Mouse (Mus musculus) MEL (cell line): ENCODE results near the gene Fasn. TPM values are rescaled to one million over a fixed set of nuclear protein-coding genes. Genes with fewer than 3 reads are reported as not detected.
"Not testable (repeated sequence)": the region's sequence is repeated elsewhere in the genome, so short reads cannot be mapped to it uniquely, and the experiment has no call there.

ENCODE experiments used
- DNase-seq: peaks from one replicate; pipeline ENCODE4 v3.0.0; 2011; ENCODE audit warnings: low read depth, low spot score
- H3K27ac ChIP-seq: 2 replicates; pipeline ENCODE4 v1.5.1; 2012; ENCODE audit warnings: low read depth, mild to moderate bottlenecking, control low read depth, low read length, moderate library complexity; ENCODE audit not compliant: control insufficient read depth
- H3K27me3 ChIP-seq, 2 experiments: fragments of 150-350 bp in 1 of 2; sonication (generic) in 1 of 2; 2 replicates each; pipeline ENCODE4 v1.6.1; 2012; ENCODE audit warnings: low read length in 2 of 2, mild to moderate bottlenecking in 2 of 2, improper control_type of control experiment in 1 of 2, moderate library complexity in 1 of 2; ENCODE audit not compliant: insufficient read depth in 2 of 2, control insufficient read depth in 1 of 2
- H3K36me3 ChIP-seq, 2 experiments: 2 replicates each; pipeline ENCODE4 v1.6.1; 2012 to 2014; ENCODE audit warnings: low read length in 2 of 2, improper control_type of control experiment in 1 of 2, inconsistent platforms in 1 of 2, mild to moderate bottlenecking in 1 of 2; ENCODE audit not compliant: insufficient read depth in 2 of 2, control insufficient read depth in 1 of 2
- H3K4me1 ChIP-seq, 2 experiments: fragments of 150-350 bp in 1 of 2; sonication (generic) in 1 of 2; 2 replicates each; pipeline ENCODE4 v1.6.1; 2012; ENCODE audit warnings: low read length in 2 of 2, improper control_type of control experiment in 1 of 2, mild to moderate bottlenecking in 1 of 2; ENCODE audit not compliant: insufficient read depth in 2 of 2, control insufficient read depth in 1 of 2
- H3K4me3 ChIP-seq, 2 experiments: fragments of 150-350 bp in 1 of 2; sonication (generic) in 1 of 2; 2 replicates each; pipeline ENCODE4 v1.5.1; 2012; ENCODE audit warnings: low read depth in 2 of 2, low read length in 2 of 2, mild to moderate bottlenecking in 2 of 2, moderate library complexity in 2 of 2, control low read depth in 1 of 2, improper control_type of control experiment in 1 of 2; ENCODE audit not compliant: control insufficient read depth in 1 of 2, insufficient read depth in 1 of 2
- H3K79me2 ChIP-seq: 2 replicates; pipeline ENCODE4 v1.6.1; 2012; ENCODE audit warnings: mild to moderate bottlenecking, low read length, moderate library complexity; ENCODE audit not compliant: control insufficient read depth, poor library complexity, insufficient read depth
- H3K9ac ChIP-seq: 2 replicates; pipeline ENCODE4 v1.6.1; 2012; ENCODE audit warnings: low read depth, mild to moderate bottlenecking, control low read depth, low read length, moderate library complexity; ENCODE audit not compliant: control insufficient read depth, poor library complexity, severe bottlenecking
- H3K9me3 ChIP-seq: fragments of 150-350 bp; sonication (generic); replicated peaks from 2 replicates; pipeline ENCODE4 v1.6.1; 2012; ENCODE audit warnings: mild to moderate bottlenecking, low read length, improper control_type of control experiment, moderate library complexity; ENCODE audit not compliant: insufficient read depth
- BHLHE40 ChIP-seq: IDR thresholded peaks from 2 replicates; pipeline ENCODE4 v1.6.1; 2012; ENCODE audit warnings: low read depth, mild to moderate bottlenecking, inconsistent platforms, low read length, improper control_type of control experiment, borderline replicate concordance
- CHD1 ChIP-seq: IDR thresholded peaks from 2 replicates; pipeline ENCODE4 v1.6.1; 2012; ENCODE audit warnings: low read depth, mild to moderate bottlenecking, inconsistent platforms, low read length, improper control_type of control experiment
- CHD2 ChIP-seq: IDR thresholded peaks from 2 replicates; pipeline ENCODE4 v1.6.1; 2011; ENCODE audit warnings: low read length, improper control_type of control experiment
- CTCF ChIP-seq, 3 experiments: IDR thresholded peaks in 2 of 3; conservative IDR thresholded peaks in 1 of 3; 2 replicates each; pipeline ENCODE4 v1.5.1; 2011 to 2012; ENCODE audit warnings: low read length in 3 of 3, low read depth in 2 of 3, mild to moderate bottlenecking in 2 of 3, improper control_type of control experiment in 1 of 3, inconsistent platforms in 1 of 3, mixed read lengths in 1 of 3, moderate library complexity in 1 of 3; ENCODE audit not compliant: control insufficient read depth in 1 of 3, insufficient read depth in 1 of 3, poor library complexity in 1 of 3, severe bottlenecking in 1 of 3
- GATA1 ChIP-seq: IDR thresholded peaks from 2 replicates; pipeline ENCODE4 v1.6.1; 2011; ENCODE audit warnings: low read depth, low read length, improper control_type of control experiment
- JUND ChIP-seq: IDR thresholded peaks from 2 replicates; pipeline ENCODE4 v1.6.1; 2011; ENCODE audit warnings: low read depth, mild to moderate bottlenecking, improper control_type of control experiment, low read length
- KAT2A ChIP-seq: conservative IDR thresholded peaks from 2 replicates; pipeline ENCODE4 v1.6.1; 2012; ENCODE audit warnings: low read depth, low read length, improper control_type of control experiment, inconsistent platforms
- MEF2A ChIP-seq: IDR thresholded peaks from 2 replicates; pipeline ENCODE4 v1.6.1; 2014; ENCODE audit warnings: low read depth, mild to moderate bottlenecking, inconsistent platforms, low read length, improper control_type of control experiment; ENCODE audit not compliant: poor library complexity, insufficient replicate concordance, severe bottlenecking; ENCODE audit errors: extremely low read depth
- MYB ChIP-seq: IDR thresholded peaks from 2 replicates; pipeline ENCODE4 v1.6.1; 2011; ENCODE audit warnings: mild to moderate bottlenecking, low read depth, low read length, improper control_type of control experiment
- POLR2AphosphoS5 ChIP-seq: IDR thresholded peaks from 2 replicates; pipeline ENCODE4 v1.6.1; 2012; ENCODE audit warnings: low read depth, borderline replicate concordance, mild to moderate bottlenecking, inconsistent platforms, low read length, moderate library complexity, mixed read lengths
- SMC3 ChIP-seq: IDR thresholded peaks from 2 replicates; pipeline ENCODE4 v1.6.1; 2011; ENCODE audit warnings: low read depth, low read length, improper control_type of control experiment
- TAL1 ChIP-seq: IDR thresholded peaks from 2 replicates; pipeline ENCODE4 v1.6.1; 2012; ENCODE audit warnings: mild to moderate bottlenecking, inconsistent platforms, low read length, moderate library complexity, mixed read lengths
- TCF12 ChIP-seq: IDR thresholded peaks from 2 replicates; pipeline ENCODE4 v1.6.1; 2014; ENCODE audit warnings: low read depth, mild to moderate bottlenecking, inconsistent platforms, low read length, improper control_type of control experiment, moderate library complexity
- USF1 ChIP-seq: IDR thresholded peaks from 2 replicates; pipeline ENCODE4 v1.6.1; 2014; ENCODE audit warnings: low read depth, mild to moderate bottlenecking, inconsistent platforms, low read length, improper control_type of control experiment, moderate library complexity
- ZKSCAN1 ChIP-seq: IDR thresholded peaks from 2 replicates; pipeline ENCODE4 v1.6.1; 2012; ENCODE audit warnings: low read depth, mild to moderate bottlenecking, inconsistent platforms, low read length, improper control_type of control experiment, moderate library complexity
- ZNF384 ChIP-seq: IDR thresholded peaks from 2 replicates; pipeline ENCODE4 v1.6.1; 2012; ENCODE audit warnings: low read depth, mild to moderate bottlenecking, inconsistent platforms, low read length, improper control_type of control experiment
- polyA plus RNA-seq, 2 experiments: library from polyadenylated mRNA; stranded (reverse) in 1 of 2; unstranded in 1 of 2; fragments of >175 nt in 1 of 2; fragments of >200 nt in 1 of 2; gene quantifications; 2 replicates each; pipeline versions ENCODE4 v1.2.1 to v1.2.4; 2012; ENCODE audit warnings: low replicate concordance in 2 of 2, low read depth in 1 of 2; ENCODE audit not compliant: insufficient read length in 2 of 2, insufficient read depth in 1 of 2, missing spikeins in 1 of 2
- total RNA-seq: library from RNA; depleted of rRNA; stranded (reverse); fragments of 300-350 nt; gene quantifications from 2 replicates; pipeline ENCODE4 v1.2.3, GENCODE M21; 2012

Gene Fasn
- total and polyA plus RNA-seq, 3 experiments: 256 to 342 (median 313) TPM

DNA sequence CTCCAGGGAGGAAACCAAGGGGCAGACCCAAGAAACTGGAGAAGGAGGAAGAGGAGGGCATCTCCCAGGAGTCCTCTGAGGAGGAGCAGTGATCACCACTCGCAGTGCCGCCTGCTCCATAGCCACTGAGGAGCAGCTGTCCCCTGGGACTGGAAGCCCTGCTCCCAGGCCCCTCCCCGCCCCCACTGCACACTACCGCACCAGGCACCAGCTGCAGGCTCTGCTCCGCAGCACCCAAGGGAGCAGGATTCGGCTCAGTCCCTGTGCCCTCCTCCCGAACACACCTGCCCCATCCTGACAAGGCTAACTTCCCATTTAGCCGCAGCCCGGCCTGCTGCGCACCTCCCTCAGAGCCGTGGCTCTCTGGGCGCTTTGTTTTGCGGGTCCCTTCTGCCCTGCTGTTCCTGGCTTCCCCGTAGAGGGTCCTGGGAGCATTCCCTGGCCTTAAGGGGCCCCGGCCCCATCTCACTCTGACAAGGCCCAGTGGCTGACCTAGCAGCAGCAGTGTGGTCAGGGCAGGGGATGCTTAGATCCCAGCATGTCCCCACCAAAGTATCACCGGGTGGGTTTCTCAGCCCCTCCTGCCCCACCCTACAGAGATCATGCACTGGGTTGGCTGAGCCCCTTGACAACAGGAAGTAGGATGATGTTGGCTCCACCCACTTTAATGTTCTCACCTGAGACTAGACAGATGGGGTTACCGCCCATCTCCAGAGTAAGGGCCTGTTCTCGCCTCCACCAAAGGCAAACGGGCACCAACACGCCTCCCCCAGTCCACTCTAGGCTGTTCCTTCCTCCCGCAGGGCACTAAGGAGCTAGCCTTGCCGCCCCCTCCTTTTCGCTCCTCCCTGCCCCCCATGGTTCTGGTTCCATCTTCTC lies 61.0 kb downstream of the Fasn start:
- H3K4me1 ChIP-seq, H3K27ac ChIP-seq, DNase-seq, H3K36me3 ChIP-seq, H3K9ac ChIP-seq, H3K9me3 ChIP-seq, H3K79me2 ChIP-seq, H3K4me3 ChIP-seq, H3K27me3 ChIP-seq: not testable (repeated sequence)

DNA sequence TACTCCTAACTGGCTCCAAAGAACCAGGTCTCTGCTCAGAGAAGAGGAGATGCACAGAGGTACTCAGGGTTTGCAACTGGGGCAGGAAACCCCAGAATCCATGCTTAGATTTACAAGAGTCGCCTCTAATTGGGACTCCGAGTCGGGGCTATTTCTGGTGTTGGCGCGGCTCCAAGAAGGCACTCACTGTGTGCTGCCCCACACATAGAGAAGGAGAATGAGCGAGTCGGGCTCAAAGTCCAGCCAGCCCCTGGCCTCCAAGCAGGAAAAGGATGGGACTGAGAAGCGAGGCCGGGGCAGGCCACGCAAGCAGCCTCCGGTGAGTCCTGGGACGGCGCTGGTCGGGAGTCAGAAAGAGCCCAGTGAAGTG lies 61.7 kb downstream of the Fasn start, which contains the start of gene Hmga1b:
Hmga1b (plus strand) TSS at position 123 of the 370 bp plus-strand sequence.
- H3K9me3 ChIP-seq, H3K79me2 ChIP-seq, H3K4me3 ChIP-seq, H3K9ac ChIP-seq, H3K4me1 ChIP-seq, H3K27me3 ChIP-seq, DNase-seq, H3K27ac ChIP-seq, H3K36me3 ChIP-seq: not testable (repeated sequence)

DNA sequence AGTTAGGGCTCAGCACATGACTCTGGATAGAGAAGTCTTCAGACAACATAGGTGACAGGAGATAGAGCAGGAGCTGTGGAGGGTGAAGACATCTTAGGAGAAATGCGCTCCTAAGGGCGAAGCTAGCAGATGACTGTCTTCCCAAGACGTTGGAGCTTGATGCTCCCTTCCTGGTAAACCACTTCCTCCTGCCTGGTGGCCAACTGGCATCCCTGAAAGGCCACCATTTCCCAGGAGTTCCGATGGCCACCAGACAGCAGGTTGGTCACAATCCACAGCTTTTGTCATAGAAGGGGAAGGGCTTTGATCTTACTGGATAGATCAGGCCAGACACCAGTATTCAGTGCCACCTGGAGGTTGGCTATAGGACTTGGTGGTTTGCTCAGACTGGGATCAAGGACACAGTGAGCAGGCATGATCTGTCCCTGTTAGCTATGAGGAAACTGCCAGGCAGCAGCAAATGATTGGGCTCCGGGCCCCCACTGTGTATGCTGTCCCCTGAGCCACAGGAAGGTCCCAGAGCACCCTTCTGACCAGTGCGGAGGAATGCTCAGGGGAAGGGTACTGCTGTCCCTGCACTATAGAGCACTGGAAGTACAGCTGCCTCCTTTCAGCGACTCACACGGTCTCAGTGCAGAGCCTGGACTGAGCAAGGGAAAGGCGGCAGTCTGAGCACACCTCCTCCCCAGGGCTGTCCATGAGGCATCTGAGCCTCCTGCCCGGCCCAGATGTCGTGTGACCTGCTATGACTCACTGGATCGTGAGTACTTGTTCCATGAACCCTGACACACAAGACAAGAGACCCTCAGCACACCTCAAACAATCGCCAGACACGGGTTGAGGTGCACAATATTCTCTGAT lies 62.3 kb downstream of the Fasn start:
- no peak overlapping the region for H3K27ac ChIP-seq
- no peaks in the 10 kb centered on the region for H3K36me3 ChIP-seq
- TF ChIP-seq GATA1: no peak
- TF ChIP-seq CHD2: no peak
- no peak for TF ChIP-seq CTCF (IDR thresholded peaks at IDR 0.05 in 2 of 3, conservative IDR thresholded peaks at IDR 0.05 in 1 of 3; ENCODE audit: control insufficient read depth in 1 of 3, insufficient read depth in 1 of 3, low read depth in 2 of 3, low read length in 3 of 3, poor library complexity in 1 of 3, severe bottlenecking in 1 of 3)
- TF ChIP-seq SMC3: no peak
- no peak for TF ChIP-seq ZNF384
- no peak for TF ChIP-seq POLR2AphosphoS5
- no peak for TF ChIP-seq MYB
- no peak for TF ChIP-seq TCF12
- no peak for TF ChIP-seq MEF2A
- TF ChIP-seq BHLHE40: no peak
- TF ChIP-seq ZKSCAN1: no peak
- no peak for TF ChIP-seq JUND
- no peak for TF ChIP-seq TAL1
- no peak for TF ChIP-seq CHD1
- TF ChIP-seq KAT2A: no peak
- TF ChIP-seq USF1: no peak
- DNase-seq: no peak
- H3K9ac ChIP-seq: no peak overlapping the region
- no peaks in the 10 kb centered on the region for H3K27me3 ChIP-seq
- no peaks in the 10 kb centered on the region for H3K4me1 ChIP-seq
- no peaks in the 10 kb centered on the region for H3K9me3 ChIP-seq
- H3K79me2 ChIP-seq: no peaks in the 10 kb centered on the region
- no peak overlapping the region for H3K4me3 ChIP-seq
